Mouse (Mus musculus) adrenal gland, postnatal 25 days (tissue): ENCODE data around the gene Prrxl1. TPM values are rescaled to one million over a fixed set of nuclear protein-coding genes. Genes with fewer than 3 reads are reported as not detected.

ENCODE experiments used
- DNase-seq: peaks from one replicate; pipeline ENCODE4 v3.0.0; 2021; ENCODE audit warnings: mixed read lengths
- total RNA-seq: library from RNA; stranded (reverse); gene quantifications from 2 replicates; pipeline ENCODE4 v1.2.3, GENCODE M21; 2021

Prrxl1 gene
- total RNA-seq, 1 experiment from 2014 or later = 1.1 TPM

GRCm38 (mm10) chr14:32627271-32627670, 28.1 kb downstream of the Prrxl1 start:
- DNase-seq = no peak

GRCm38 (mm10) chr14:32628584-32628983, 29.4 kb downstream of the Prrxl1 start:
- DNase-seq = no peak

GRCm38 (mm10) chr14:32632908-32633600, 33.8 kb downstream of the Prrxl1 start:
- peak; percentile 17 for DNase-seq

- DNase-seq = no peak
These were observed 34.9 kb downstream of the Prrxl1 start for GRCm38 (mm10) chr14:32634015-32634682.

GRCm38 (mm10) chr14:32638485-32638884, 39.3 kb downstream of the Prrxl1 start:
- DNase-seq = no peak

- no peak for DNase-seq
These were observed 60.6 kb downstream of the Prrxl1 start for GRCm38 (mm10) chr14:32659781-32660180.

GRCm38 (mm10) chr14:32663099-32663498, 63.9 kb downstream of the Prrxl1 start:
- no peak for DNase-seq

- DNase-seq = no peak
These were observed 74.0 kb downstream of the Prrxl1 start for GRCm38 (mm10) chr14:32673178-32673577.

- no peak for DNase-seq
These were observed 79.4 kb downstream of the Prrxl1 start for GRCm38 (mm10) chr14:32678565-32678964.

- no peak for DNase-seq
These were observed 82.4 kb downstream of the Prrxl1 start for GRCm38 (mm10) chr14:32681603-32682002.

GRCm38 (mm10) chr14:32682536-32682935, 83.3 kb downstream of the Prrxl1 start:
- no peak for DNase-seq

- peak; percentile 16 for DNase-seq
These were observed 84.1 kb downstream of the Prrxl1 start for GRCm38 (mm10) chr14:32683251-32683838.

- no peak for DNase-seq
These were observed 85.0 kb downstream of the Prrxl1 start for GRCm38 (mm10) chr14:32683982-32684734.

GRCm38 (mm10) chr14:32684735-32685105, 85.5 kb downstream of the Prrxl1 start:
- no peak for DNase-seq

- no peak for DNase-seq
These were observed 86.1 kb downstream of the Prrxl1 start, which contains the start of gene 3425401B19Rik for GRCm38 (mm10) chr14:32685124-32685826. Gene 3425401B19Rik (minus strand): TSS chr14:32685293.

- no peak for DNase-seq
These were observed 96.7 kb downstream of the Prrxl1 start for GRCm38 (mm10) chr14:32695906-32696305.

GRCm38 (mm10) chr14:32696344-32696743, 97.1 kb downstream of the Prrxl1 start:
- DNase-seq = no peak

GRCm38 (mm10) chr14:32697774-32698173, 98.6 kb downstream of the Prrxl1 start:
- DNase-seq = peak; percentile 16

GRCm38 (mm10) chr14:32698556-32698955, 99.3 kb downstream of the Prrxl1 start:
- DNase-seq = no peak
